Mouse (Mus musculus): Measurements from ENCODE around the gene Ctsz. TPM values are rescaled to one million over a fixed set of nuclear protein-coding genes. Genes with fewer than 3 reads are reported as not detected.

The Ctsz gene
- total RNA-seq, 4 experiments from 2014 or later, result 46.1 to 188 (median 93.9) TPM

GRCm38 (mm10) chr2:174396643-174397042, 42.2 kb downstream of the Ctsz start:
- DNase-seq (ENCODE audit: low spot score in 2 of 2), result no peak

GRCm38 (mm10) chr2:174393383-174393782, 45.5 kb downstream of the Ctsz start:
- DNase-seq (ENCODE audit: low spot score in 2 of 2), result no peak

DNA sequence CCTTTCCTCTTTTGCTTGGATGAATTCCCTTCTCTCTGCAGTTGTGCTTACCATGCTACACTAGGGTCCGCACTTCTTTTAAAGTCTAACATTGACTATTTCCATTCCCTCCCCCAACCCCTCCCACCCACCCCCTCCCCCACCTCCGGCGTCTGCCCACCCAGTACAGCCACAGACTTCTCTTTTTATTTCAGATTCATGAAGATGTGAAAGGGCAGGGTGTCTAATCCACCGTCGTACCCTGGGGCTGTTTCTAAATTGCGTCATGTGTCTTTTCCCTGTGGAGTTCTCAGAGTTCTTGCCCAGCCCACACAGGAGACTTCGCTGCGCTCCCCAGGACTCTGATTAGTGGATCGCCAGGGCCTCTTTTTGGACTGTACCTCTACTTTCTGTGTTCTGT, 46.3 kb downstream of the Ctsz start:
- no peak for DNase-seq (ENCODE audit: low spot score in 2 of 2)

GRCm38 (mm10) chr2:174391936-174392335, 46.9 kb downstream of the Ctsz start:
- DNase-seq (ENCODE audit: low spot score in 2 of 2), result no peak

DNA sequence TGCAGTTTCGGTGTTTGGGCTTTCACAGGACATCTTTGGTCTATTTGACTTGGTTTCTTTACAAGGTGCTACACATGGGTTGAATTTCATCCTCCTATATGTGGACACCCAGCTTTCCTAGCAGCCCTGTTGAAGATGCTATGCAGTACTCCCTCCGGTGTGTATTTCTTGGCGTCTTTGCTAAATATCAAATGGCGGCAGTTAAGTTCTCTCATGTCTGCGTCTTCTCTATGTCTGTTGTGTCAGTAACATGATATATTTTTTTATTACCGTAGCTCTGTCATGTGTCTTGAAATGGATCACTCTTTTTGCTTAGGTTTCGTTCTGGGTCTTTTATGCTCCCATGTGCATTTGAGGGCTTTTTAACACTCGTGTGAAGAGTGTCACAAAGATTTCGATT, 57.8 kb downstream of the Ctsz start:
- DNase-seq (ENCODE audit: low spot score in 2 of 2), result no peak

Other genes starting within 250 kb of the Ctsz start
- gene Gnas, start 154.7 kb downstream of the Ctsz start, total RNA-seq (2022), result 1,000 to 10,000 TPM; 1,754 to 1,798 (median 1,783) TPM
- gene Gm20721, start 92.3 kb downstream of the Ctsz start, total RNA-seq (2022), result 1 to 10 TPM in 3 of 4 experiments, under 1 TPM in 1; 0.91 to 3.4 (median 1.6) TPM
- gene Nelfcd, start 23.2 kb downstream of the Ctsz start, total RNA-seq (2022), result 10 to 100 TPM; 50.1 to 55.5 (median 53.0) TPM
- under 1 TPM in 2 of 4 experiments, not detected in 2; 0.23 to 0.87 TPM for gene Tubb1, start 11.7 kb upstream of the Ctsz start, total RNA-seq (2022)
- 100 to 1,000 TPM; 263 to 320 (median 287) TPM for gene Atp5e, start 25.1 kb upstream of the Ctsz start, total RNA-seq (2022)
- 10 to 100 TPM; 48.1 to 58.5 (median 53.5) TPM for gene Prelid3b, start 34.0 kb upstream of the Ctsz start, total RNA-seq (2022)
- 10 to 100 TPM; 13.3 to 17.1 (median 15.1) TPM for gene Zfp831, start 204.5 kb upstream of the Ctsz start, total RNA-seq (2022)

All from left cerebral cortex, adult 8-10 months (tissue).